Mouse (Mus musculus): Measurements from ENCODE around the gene Fzd1. TPM values are rescaled to one million over a fixed set of nuclear protein-coding genes. Genes with fewer than 3 reads are reported as not detected.
A peak's percentile ranks its signal among the peaks of the same experiment; 100 is the strongest.

Fzd1 gene
- polyA plus RNA-seq (2012; rRNA removed), result 27.6 and 37.9 TPM in 2 replicates

GRCm38 (mm10) chr5:4757902-4758301 is at the start of gene Fzd1:
Fzd1 (minus strand) TSS chr5:4758035.
- peak in 1 of 2 experiments; percentile 13 for DNase-seq (ENCODE audit: low read depth in 1 of 2, low spot score in 2 of 2)
- no peaks in the 10 kb centered on the region for H3K4me1 ChIP-seq (ENCODE audit: control insufficient read depth, insufficient read depth, insufficient read length)
- H3K27ac ChIP-seq (ENCODE audit: insufficient read depth, low read length), result peak within 1 kb of the TSS; percentile 65
- no peaks in the 10 kb centered on the region for H3K36me3 ChIP-seq (ENCODE audit: control insufficient read depth, insufficient read depth, low read length)
- no peak for TF ChIP-seq POLR2A (IDR thresholded peaks at IDR 0.05; ENCODE audit: low read depth, low read length)
- no peak for TF ChIP-seq CTCF (IDR thresholded peaks at IDR 0.05; ENCODE audit: extremely low read depth, insufficient read depth, insufficient read length, insufficient replicate concordance)
- peak within 1 kb of the TSS; percentile 47 for H3K4me3 ChIP-seq (ENCODE audit: extremely low read depth, insufficient read depth, insufficient read length)
- H3K27me3 ChIP-seq (ENCODE audit: control insufficient read depth, insufficient read depth, low read length), result peaks cover 8% of the 10 kb centered on the region; the same call in 1 of the 2 replicates
- 2% methylated on average over 30 of the region's 33 CpGs for WGBS

GRCm38 (mm10) chr5:4805228-4805627 is 47.4 kb upstream of the Fzd1 start:
- WGBS, result 83% methylated on average over 4 of the region's 4 CpGs
- no peak for DNase-seq (ENCODE audit: low read depth in 1 of 2, low spot score in 2 of 2)
- H3K4me3 ChIP-seq (ENCODE audit: extremely low read depth, insufficient read depth, insufficient read length), result no peak overlapping the region
- H3K36me3 ChIP-seq (ENCODE audit: control insufficient read depth, insufficient read depth, low read length), result no peaks in the 10 kb centered on the region
- TF ChIP-seq CTCF (IDR thresholded peaks at IDR 0.05; ENCODE audit: extremely low read depth, insufficient read depth, insufficient read length, insufficient replicate concordance) (no peak), POLR2A (IDR thresholded peaks at IDR 0.05; ENCODE audit: low read depth, low read length) (no peak)
- H3K27ac ChIP-seq (ENCODE audit: insufficient read depth, low read length), result no peak overlapping the region
- H3K4me1 ChIP-seq (ENCODE audit: control insufficient read depth, insufficient read depth, insufficient read length), result no peaks in the 10 kb centered on the region
- no peaks in the 10 kb centered on the region for H3K27me3 ChIP-seq (ENCODE audit: control insufficient read depth, insufficient read depth, low read length)

- Histone ChIP-seq H3K36me3 (ENCODE audit: control insufficient read depth, insufficient read depth, low read length) (no peaks in the 10 kb centered on the region), H3K27ac (ENCODE audit: insufficient read depth, low read length) (no peak overlapping the region), H3K27me3 (ENCODE audit: control insufficient read depth, insufficient read depth, low read length) (no peaks in the 10 kb centered on the region), H3K4me3 (ENCODE audit: extremely low read depth, insufficient read depth, insufficient read length) (no peak overlapping the region), H3K4me1 (ENCODE audit: control insufficient read depth, insufficient read depth, insufficient read length) (no peaks in the 10 kb centered on the region)
- TF ChIP-seq POLR2A (IDR thresholded peaks at IDR 0.05; ENCODE audit: low read depth, low read length) (no peak), CTCF (IDR thresholded peaks at IDR 0.05; ENCODE audit: extremely low read depth, insufficient read depth, insufficient read length, insufficient replicate concordance) (no peak)
- no peak for DNase-seq (ENCODE audit: low read depth in 1 of 2, low spot score in 2 of 2)
- 26% methylated on average over 5 of the region's 5 CpGs for WGBS
Observed at GRCm38 (mm10) chr5:4803708-4804107, 45.9 kb upstream of the Fzd1 start.

GRCm38 (mm10) chr5:4801971-4802370 is 44.1 kb upstream of the Fzd1 start:
- H3K27me3 ChIP-seq (ENCODE audit: control insufficient read depth, insufficient read depth, low read length), result no peaks in the 10 kb centered on the region
- H3K36me3 ChIP-seq (ENCODE audit: control insufficient read depth, insufficient read depth, low read length), result no peaks in the 10 kb centered on the region
- TF ChIP-seq POLR2A (IDR thresholded peaks at IDR 0.05; ENCODE audit: low read depth, low read length) (no peak), CTCF (IDR thresholded peaks at IDR 0.05; ENCODE audit: extremely low read depth, insufficient read depth, insufficient read length, insufficient replicate concordance) (no peak)
- no peak overlapping the region for H3K27ac ChIP-seq (ENCODE audit: insufficient read depth, low read length)
- H3K4me3 ChIP-seq (ENCODE audit: extremely low read depth, insufficient read depth, insufficient read length), result no peak overlapping the region
- DNase-seq (ENCODE audit: low read depth in 1 of 2, low spot score in 2 of 2), result no peak
- no peaks in the 10 kb centered on the region for H3K4me1 ChIP-seq (ENCODE audit: control insufficient read depth, insufficient read depth, insufficient read length)

- Histone ChIP-seq H3K27ac (ENCODE audit: insufficient read depth, low read length) (no peak overlapping the region), H3K36me3 (ENCODE audit: control insufficient read depth, insufficient read depth, low read length) (no peaks in the 10 kb centered on the region), H3K4me1 (ENCODE audit: control insufficient read depth, insufficient read depth, insufficient read length) (no peaks in the 10 kb centered on the region), H3K4me3 (ENCODE audit: extremely low read depth, insufficient read depth, insufficient read length) (no peak overlapping the region), H3K27me3 (ENCODE audit: control insufficient read depth, insufficient read depth, low read length) (no peaks in the 10 kb centered on the region)
- WGBS, result 85% methylated on average over 8 of the region's 8 CpGs
- TF ChIP-seq POLR2A (IDR thresholded peaks at IDR 0.05; ENCODE audit: low read depth, low read length), result no peak
- TF ChIP-seq CTCF (IDR thresholded peaks at IDR 0.05; ENCODE audit: extremely low read depth, insufficient read depth, insufficient read length, insufficient replicate concordance), result no peak
- no peak for DNase-seq (ENCODE audit: low read depth in 1 of 2, low spot score in 2 of 2)
Observed at GRCm38 (mm10) chr5:4801096-4801850, 43.4 kb upstream of the Fzd1 start.

- no peak for DNase-seq (ENCODE audit: low read depth in 1 of 2, low spot score in 2 of 2)
- Histone ChIP-seq H3K27ac (ENCODE audit: insufficient read depth, low read length) (no peak overlapping the region), H3K4me3 (ENCODE audit: extremely low read depth, insufficient read depth, insufficient read length) (no peak overlapping the region), H3K4me1 (ENCODE audit: control insufficient read depth, insufficient read depth, insufficient read length) (no peaks in the 10 kb centered on the region), H3K36me3 (ENCODE audit: control insufficient read depth, insufficient read depth, low read length) (no peaks in the 10 kb centered on the region), H3K27me3 (ENCODE audit: control insufficient read depth, insufficient read depth, low read length) (no peaks in the 10 kb centered on the region)
- TF ChIP-seq POLR2A (IDR thresholded peaks at IDR 0.05; ENCODE audit: low read depth, low read length) (no peak), CTCF (IDR thresholded peaks at IDR 0.05; ENCODE audit: extremely low read depth, insufficient read depth, insufficient read length, insufficient replicate concordance) (no peak)
- 82% methylated on average over 3 of the region's 3 CpGs for WGBS
Observed at GRCm38 (mm10) chr5:4791219-4791618, 33.4 kb upstream of the Fzd1 start.

- Histone ChIP-seq H3K27ac (ENCODE audit: insufficient read depth, low read length) (no peak overlapping the region), H3K4me1 (ENCODE audit: control insufficient read depth, insufficient read depth, insufficient read length) (no peaks in the 10 kb centered on the region), H3K36me3 (ENCODE audit: control insufficient read depth, insufficient read depth, low read length) (no peaks in the 10 kb centered on the region), H3K27me3 (ENCODE audit: control insufficient read depth, insufficient read depth, low read length) (no peaks in the 10 kb centered on the region), H3K4me3 (ENCODE audit: extremely low read depth, insufficient read depth, insufficient read length) (no peak overlapping the region)
- TF ChIP-seq POLR2A (IDR thresholded peaks at IDR 0.05; ENCODE audit: low read depth, low read length) (no peak), CTCF (IDR thresholded peaks at IDR 0.05; ENCODE audit: extremely low read depth, insufficient read depth, insufficient read length, insufficient replicate concordance) (no peak)
- WGBS, result 95% methylated on average over 4 of the region's 4 CpGs
- DNase-seq (ENCODE audit: low read depth in 1 of 2, low spot score in 2 of 2), result no peak
Observed at GRCm38 (mm10) chr5:4790265-4790664, 32.4 kb upstream of the Fzd1 start.

All from spleen, adult 2 months (tissue).